Mouse (Mus musculus) gastrocnemius, postnatal 14 days (tissue): ENCODE data around the gene Stard10. TPM values are rescaled to one million over a fixed set of nuclear protein-coding genes. Genes with fewer than 3 reads are reported as not detected.

Source experiments
- DNase-seq: peaks from one replicate; pipeline ENCODE4 v3.0.0; 2021; ENCODE audit warnings: mixed read lengths
- intact Hi-C: fragments of 180-260 bp; cut with DNase I; formaldehyde crosslinking; loops from one replicate; pipeline ENCODE4 v1.15.1; 2025; ENCODE audit warnings: low total_unique reads
- total RNA-seq, 2 experiments: library from RNA; stranded (reverse); gene quantifications; 2 replicates each; pipeline ENCODE4 v1.2.3; 2021

Stard10 gene
- total RNA-seq, 2 experiments from 2014 or later, result 19.1 to 19.9 TPM

- DNase-seq, result no peak
- intact Hi-C loops, result no loop called here
Observed at GRCm38 (mm10) chr7:101385866-101386452, 69.1 kb downstream of the Stard10 start.

GRCm38 (mm10) chr7:101389256-101389655 lies 72.4 kb downstream of the Stard10 start:
- intact Hi-C loops, result no loop called here
- DNase-seq, result no peak

- intact Hi-C loops, result no loop called here
- no peak for DNase-seq
Observed at GRCm38 (mm10) chr7:101391909-101392479, 75.1 kb downstream of the Stard10 start.

- no peak for DNase-seq
- intact Hi-C loops, result no loop called here
Observed at GRCm38 (mm10) chr7:101393015-101393414, 76.1 kb downstream of the Stard10 start.

GRCm38 (mm10) chr7:101393694-101394504 lies 77.0 kb downstream of the Stard10 start:
- intact Hi-C loops, result no loop called here
- peak; percentile 85 for DNase-seq

GRCm38 (mm10) chr7:101394569-101394968 lies 77.7 kb downstream of the Stard10 start:
- intact Hi-C loops, result no loop called here
- no peak for DNase-seq

GRCm38 (mm10) chr7:101395471-101395870 lies 78.6 kb downstream of the Stard10 start:
- intact Hi-C loops, result no loop called here
- peak; percentile 31 for DNase-seq

Other genes with a start within 250 kb of the Stard10 start
- gene Fchsd2, start 224.2 kb upstream of the Stard10 start, total RNA-seq, result 1 to 10 TPM; 8.8 to 9.3 TPM
- gene Atg16l2, start 14.8 kb upstream of the Stard10 start, total RNA-seq, result 1 to 10 TPM; 5.7 to 7.3 TPM
- gene Arap1, start 31.0 kb downstream of the Stard10 start, total RNA-seq, result 10 to 100 TPM; 19.5 to 21.0 TPM
- 1 to 10 TPM; 2.3 to 6.4 TPM for gene Gm45837, start 93.8 kb downstream of the Stard10 start, total RNA-seq
- gene Pde2a, start 104.6 kb downstream of the Stard10 start, total RNA-seq, result 10 to 100 TPM; 35.1 to 37.3 TPM